Mouse (Mus musculus) stomach, postnatal 0 days (tissue): Measurements from ENCODE around the gene Tmco3.

ENCODE experiments used
- CTCF ChIP-seq: IDR thresholded peaks from 2 replicates; pipeline ENCODE4 v1.5.1; 2016; ENCODE audit warnings: antibody characterized with exemption, low read depth, mild to moderate bottlenecking, moderate library complexity
- EP300 ChIP-seq: optimal IDR thresholded peaks from 2 replicates; pipeline ENCODE3; 2016; ENCODE audit warnings: antibody characterized with exemption

DNA sequence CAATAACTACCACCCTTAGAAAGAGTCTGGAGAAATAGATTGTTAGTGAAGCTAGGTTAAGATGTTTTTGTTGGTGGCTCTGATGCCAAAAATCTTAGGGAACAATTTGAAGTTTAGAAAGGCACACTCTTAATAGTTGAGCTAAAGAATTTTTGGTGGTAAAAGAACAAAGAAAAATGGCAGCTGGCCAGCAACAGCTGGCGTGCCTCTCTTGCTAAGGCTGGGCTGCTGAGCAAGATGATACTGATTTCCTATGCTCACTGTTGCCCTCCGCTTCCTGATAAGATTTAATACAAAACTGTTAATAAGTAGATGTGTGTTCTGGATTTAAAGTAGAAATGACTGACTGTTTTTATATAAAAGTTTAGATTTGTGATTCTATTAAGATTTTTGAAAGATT lies 20.4 kb upstream of the Tmco3 start:
- no peak for TF ChIP-seq CTCF
- TF ChIP-seq EP300 = no peak
